Mouse (Mus musculus) myocyte (in vitro differentiated cells): ENCODE measurements around the gene Sdk2.

Experiments
- CEBPB ChIP-seq: IDR thresholded peaks from 2 replicates; pipeline ENCODE4 v1.6.1; 2011; ENCODE audit warnings: mild to moderate bottlenecking, moderate library complexity; ENCODE audit not compliant: poor library complexity, insufficient read depth, severe bottlenecking
- E2F4 ChIP-seq: IDR thresholded peaks from one replicate; pipeline ENCODE4 v1.6.1; 2011; ENCODE audit warnings: mild to moderate bottlenecking, control low read depth, moderate library complexity; ENCODE audit not compliant: insufficient read depth
- MAX ChIP-seq: IDR thresholded peaks from one replicate; pipeline ENCODE4 v1.6.1; 2011; ENCODE audit warnings: low read depth, mild to moderate bottlenecking, control low read depth
- POLR2A ChIP-seq: IDR thresholded peaks from one replicate; pipeline ENCODE4 v1.6.1; 2011; ENCODE audit warnings: low read depth, mild to moderate bottlenecking, control low read depth, moderate library complexity; ENCODE audit not compliant: insufficient read length
- POLR2AphosphoS2 ChIP-seq: IDR thresholded peaks from one replicate; pipeline ENCODE4 v1.6.1; 2011; ENCODE audit warnings: low read depth, control low read depth; ENCODE audit not compliant: insufficient read length
- TCF12 ChIP-seq: IDR thresholded peaks from one replicate; pipeline ENCODE4 v1.6.1; 2011; ENCODE audit warnings: mild to moderate bottlenecking, control low read depth; ENCODE audit not compliant: poor library complexity, insufficient read depth, severe bottlenecking
- TCF3 ChIP-seq: IDR thresholded peaks from one replicate; pipeline ENCODE4 v1.6.1; 2011; ENCODE audit warnings: low read depth, control low read depth; ENCODE audit not compliant: insufficient read length

DNA sequence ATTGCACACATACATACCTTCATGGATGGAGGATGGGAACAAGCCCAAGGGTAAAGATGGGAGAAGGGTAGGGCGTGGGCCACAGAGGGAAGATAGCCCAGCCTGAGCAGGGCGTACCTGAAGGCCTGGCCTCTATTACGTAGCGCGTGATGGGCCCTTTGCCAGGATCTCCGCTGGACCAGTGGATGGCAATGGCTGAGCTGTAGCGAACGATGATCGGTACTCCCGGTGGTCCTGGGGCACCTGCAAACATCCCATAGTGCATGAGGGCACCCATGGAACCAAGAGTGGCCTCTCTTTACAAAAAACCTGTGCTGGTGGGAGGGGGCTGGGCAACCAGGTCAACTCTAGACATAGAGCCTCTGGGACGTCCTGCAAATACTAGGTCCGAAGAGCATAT is 266.8 kb downstream of the Sdk2 start:
- TF ChIP-seq E2F4 (no peak), POLR2AphosphoS2 (no peak), POLR2A (no peak), MAX (no peak), TCF3 (no peak), CEBPB (no peak), TCF12 (no peak)
